Mouse (Mus musculus) embryonic facial prominence, embryonic 15.5 days (tissue): ENCODE measurements around the gene Capzb. TPM values are rescaled to one million over a fixed set of nuclear protein-coding genes. Genes with fewer than 3 reads are reported as not detected.
A peak's percentile ranks its signal among the peaks of the same experiment; 100 is the strongest.

Experiments used
- ATAC-seq: fragments of 200-750 bp; cut with Nextera tagmentation; 2 replicates; pipeline ENCODE4 v1.8.0; 2017; ENCODE audit warnings: low read depth, moderate TSS enrichment; ENCODE audit not compliant: insufficient number of reproducible peaks, low FRiP score, low TSS enrichment
- H3K27ac ChIP-seq: fragments of 300-500 bp; sonication (generic); replicated peaks from 2 replicates; pipeline ENCODE4 v1.5.1; 2015; ENCODE audit warnings: mild to moderate bottlenecking, inconsistent platforms
- H3K27me3 ChIP-seq: fragments of 300-500 bp; sonication (generic); 2 replicates; pipeline ENCODE4 v1.6.1; 2015; ENCODE audit warnings: inconsistent platforms
- H3K36me3 ChIP-seq: fragments of 300-500 bp; sonication (generic); 2 replicates; pipeline ENCODE4 v1.6.1; 2015; ENCODE audit warnings: mild to moderate bottlenecking, inconsistent platforms
- H3K4me1 ChIP-seq: fragments of 300-500 bp; sonication (generic); 2 replicates; pipeline ENCODE4 v1.6.1; 2015; ENCODE audit warnings: inconsistent platforms
- H3K4me2 ChIP-seq: fragments of 300-500 bp; sonication (generic); replicated peaks from 2 replicates; pipeline ENCODE4 v1.6.1; 2015; ENCODE audit warnings: mild to moderate bottlenecking, inconsistent platforms
- H3K4me3 ChIP-seq: fragments of 300-500 bp; sonication (generic); replicated peaks from 2 replicates; pipeline ENCODE4 v1.5.1; 2015; ENCODE audit warnings: mild to moderate bottlenecking, inconsistent platforms
- H3K9ac ChIP-seq: fragments of 300-500 bp; sonication (generic); 2 replicates; pipeline ENCODE4 v1.6.1; 2015; ENCODE audit warnings: inconsistent platforms
- H3K9me3 ChIP-seq: fragments of 300-500 bp; sonication (generic); replicated peaks from 2 replicates; pipeline ENCODE4 v1.6.1; 2016; ENCODE audit warnings: inconsistent platforms
- WGBS: fragments of 180-500 bp; shearing (Covaris S2); methylation state at CpG from one replicate; pipeline ENCODE4 v1.1.7; 2015; 5-methylcytosine and 5-hydroxymethylcytosine counted together
- polyA plus RNA-seq: library from polyadenylated mRNA; unstranded; fragments of >200 nt; fragmentation: Nextera tagmentation; extraction: Ambion mirVana; gene quantifications from 2 replicates; pipeline ENCODE4 v1.2.1, GENCODE M21; 2015

The Capzb gene
- polyA plus RNA-seq, 1 experiment from 2014 or later, result 397 TPM

GRCm38 (mm10) chr4:139198004-139198689, 5.4 kb downstream of the Capzb start:
- no peak for ATAC-seq
- 58% methylated on average over 9 of the region's 9 CpGs for WGBS
- peaks cover 58% of the 10 kb centered on the region for H3K4me1 ChIP-seq

GRCm38 (mm10) chr4:139199126-139199525, 6.4 kb downstream of the Capzb start:
- peaks cover 60% of the 10 kb centered on the region for H3K4me1 ChIP-seq
- H3K27ac ChIP-seq, result no peak overlapping the region
- no peak overlapping the region for H3K9ac ChIP-seq
- WGBS, result 85% methylated on average over 9 of the region's 9 CpGs
- no peak for ATAC-seq
- H3K27me3 ChIP-seq, result no peaks in the 10 kb centered on the region
- H3K36me3 ChIP-seq, result peaks cover 8% of the 10 kb centered on the region
- no peak overlapping the region for H3K4me3 ChIP-seq
- H3K4me2 ChIP-seq, result no peak overlapping the region
- H3K9me3 ChIP-seq, result no peaks in the 10 kb centered on the region

More at GRCm38 (mm10) chr4:139198004-139198689, 5.4 kb downstream of the Capzb start:
- Histone ChIP-seq H3K36me3 (peaks cover 8% of the 10 kb centered on the region), H3K4me2 (no peak overlapping the region), H3K4me3 (no peak overlapping the region), H3K9me3 (no peaks in the 10 kb centered on the region), H3K9ac (no peak overlapping the region), H3K27me3 (no peaks in the 10 kb centered on the region), H3K27ac (no peak overlapping the region)

GRCm38 (mm10) chr4:139199703-139200340, 7.1 kb downstream of the Capzb start:
- Histone ChIP-seq H3K4me3 (no peak overlapping the region), H3K36me3 (peaks cover 8% of the 10 kb centered on the region), H3K4me2 (no peak overlapping the region), H3K27me3 (no peaks in the 10 kb centered on the region), H3K4me1 (peaks cover 59% of the 10 kb centered on the region), H3K9ac (no peak overlapping the region), H3K9me3 (no peaks in the 10 kb centered on the region), H3K27ac (no peak overlapping the region)
- no peak for ATAC-seq
- WGBS, result 89% methylated on average over 8 of the region's 8 CpGs

- Histone ChIP-seq H3K4me3 (no peak overlapping the region), H3K36me3 (peaks cover 8% of the 10 kb centered on the region), H3K4me1 (peaks cover 48% of the 10 kb centered on the region), H3K9ac (no peak overlapping the region), H3K27ac (no peak overlapping the region), H3K4me2 (no peak overlapping the region), H3K9me3 (no peaks in the 10 kb centered on the region), H3K27me3 (no peaks in the 10 kb centered on the region)
- ATAC-seq, result no peak
- 83% methylated on average over 3 of the region's 3 CpGs for WGBS
Measured at GRCm38 (mm10) chr4:139200946-139201345, 8.2 kb downstream of the Capzb start.

- WGBS, result 63% methylated on average over 7 of the region's 7 CpGs
- Histone ChIP-seq H3K27me3 (no peaks in the 10 kb centered on the region), H3K9me3 (no peaks in the 10 kb centered on the region), H3K36me3 (peaks cover 8% of the 10 kb centered on the region), H3K4me1 (peaks cover 43% of the 10 kb centered on the region), H3K4me3 (no peak overlapping the region), H3K9ac (no peak overlapping the region), H3K4me2 (no peak overlapping the region), H3K27ac (no peak overlapping the region)
- no peak for ATAC-seq
Measured at GRCm38 (mm10) chr4:139202556-139202955, 9.9 kb downstream of the Capzb start.

DNA sequence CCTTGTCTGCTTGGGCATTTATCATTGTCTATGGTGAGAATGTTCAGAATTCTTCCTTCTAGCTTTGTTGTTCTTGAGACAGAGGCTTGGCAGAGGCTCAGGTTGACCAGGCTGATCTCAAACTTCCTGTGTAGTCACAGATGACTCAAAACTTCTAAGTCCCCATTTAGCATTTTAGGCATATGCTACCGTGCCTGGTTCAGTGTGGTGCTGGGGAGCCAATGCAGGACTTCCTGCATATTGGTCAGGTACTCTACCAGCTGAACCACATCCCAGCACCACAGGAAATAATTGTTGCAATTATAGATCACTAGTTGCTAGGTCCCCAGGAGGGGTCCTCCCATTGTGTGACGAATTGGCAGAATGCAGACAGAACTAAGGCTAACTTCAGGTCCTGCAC, 10.7 kb downstream of the Capzb start:
- H3K27me3 ChIP-seq, result no peaks in the 10 kb centered on the region
- no peak overlapping the region for H3K27ac ChIP-seq
- H3K36me3 ChIP-seq, result peaks cover 8% of the 10 kb centered on the region
- no peak overlapping the region for H3K4me2 ChIP-seq
- no peak overlapping the region for H3K9ac ChIP-seq
- no peaks in the 10 kb centered on the region for H3K9me3 ChIP-seq
- WGBS, result 66% methylated on average over 2 of the region's 2 CpGs
- H3K4me1 ChIP-seq, result peaks cover 43% of the 10 kb centered on the region
- no peak for ATAC-seq
- no peak overlapping the region for H3K4me3 ChIP-seq

DNA sequence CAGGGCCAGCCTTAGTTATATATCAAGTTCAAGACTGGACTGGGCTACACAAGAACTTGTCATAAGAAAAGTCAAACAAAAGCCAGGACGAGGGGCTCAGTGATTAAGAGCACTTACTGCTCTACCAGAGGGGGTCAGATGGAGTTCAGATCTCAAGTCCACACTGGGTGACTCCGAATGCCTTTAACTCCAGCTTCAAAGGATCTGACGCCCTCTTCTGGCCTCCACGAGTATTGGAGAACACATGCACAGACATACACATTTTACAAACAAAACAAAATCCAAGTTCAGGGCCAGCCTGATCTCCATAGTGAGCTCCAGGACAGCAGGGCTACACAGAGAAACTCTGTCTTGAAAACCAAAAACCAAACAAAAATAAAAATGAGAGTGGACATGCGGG, 13.1 kb downstream of the Capzb start:
- no peak for ATAC-seq
- no peak overlapping the region for H3K27ac ChIP-seq
- no peaks in the 10 kb centered on the region for H3K27me3 ChIP-seq
- H3K9ac ChIP-seq, result no peak overlapping the region
- H3K4me1 ChIP-seq, result peaks cover 61% of the 10 kb centered on the region
- H3K4me2 ChIP-seq, result no peak overlapping the region
- H3K4me3 ChIP-seq, result no peak overlapping the region
- no peaks in the 10 kb centered on the region for H3K36me3 ChIP-seq
- H3K9me3 ChIP-seq, result no peaks in the 10 kb centered on the region
- WGBS, result 46% methylated on average over 5 of the region's 5 CpGs

DNA sequence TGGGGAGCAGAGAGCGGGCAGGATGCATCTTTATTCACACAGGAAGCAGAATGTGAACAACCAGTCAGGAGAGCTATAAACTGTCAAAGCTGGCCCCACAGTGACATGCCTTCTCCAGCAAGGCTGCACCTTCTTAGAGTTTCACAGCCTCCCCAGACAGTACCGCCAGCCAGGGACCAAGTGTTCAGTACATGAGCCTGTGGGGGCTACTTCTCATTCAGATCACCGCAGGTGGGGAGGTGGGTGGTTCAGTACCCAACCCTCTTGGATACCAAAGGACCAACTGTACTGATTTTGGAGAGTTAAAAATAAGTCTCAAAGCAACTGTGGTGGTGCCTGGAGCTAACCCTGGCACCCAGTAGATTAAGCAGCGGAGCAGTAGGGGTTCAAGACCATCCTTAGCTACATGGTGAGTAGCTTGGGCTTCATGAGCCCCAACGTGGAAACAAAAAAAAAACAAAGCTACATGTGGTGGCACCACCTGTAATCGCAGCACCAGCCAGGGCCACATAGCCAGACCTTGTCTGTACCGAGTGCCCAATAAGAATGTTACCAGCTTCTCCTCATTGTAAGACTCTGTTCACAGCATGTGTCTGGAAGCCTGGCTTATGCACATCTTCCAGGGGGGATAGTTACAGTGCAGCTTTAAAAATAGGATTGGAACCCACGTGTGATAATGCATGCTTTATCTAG, 13.8 kb downstream of the Capzb start:
- Histone ChIP-seq H3K4me2 (no peak overlapping the region), H3K9ac (no peak overlapping the region), H3K27ac (no peak overlapping the region), H3K36me3 (no peaks in the 10 kb centered on the region), H3K9me3 (no peaks in the 10 kb centered on the region), H3K27me3 (no peaks in the 10 kb centered on the region), H3K4me1 (peaks cover 67% of the 10 kb centered on the region), H3K4me3 (no peak overlapping the region)
- no peak for ATAC-seq
- 80% methylated on average over 8 of the region's 8 CpGs for WGBS

DNA sequence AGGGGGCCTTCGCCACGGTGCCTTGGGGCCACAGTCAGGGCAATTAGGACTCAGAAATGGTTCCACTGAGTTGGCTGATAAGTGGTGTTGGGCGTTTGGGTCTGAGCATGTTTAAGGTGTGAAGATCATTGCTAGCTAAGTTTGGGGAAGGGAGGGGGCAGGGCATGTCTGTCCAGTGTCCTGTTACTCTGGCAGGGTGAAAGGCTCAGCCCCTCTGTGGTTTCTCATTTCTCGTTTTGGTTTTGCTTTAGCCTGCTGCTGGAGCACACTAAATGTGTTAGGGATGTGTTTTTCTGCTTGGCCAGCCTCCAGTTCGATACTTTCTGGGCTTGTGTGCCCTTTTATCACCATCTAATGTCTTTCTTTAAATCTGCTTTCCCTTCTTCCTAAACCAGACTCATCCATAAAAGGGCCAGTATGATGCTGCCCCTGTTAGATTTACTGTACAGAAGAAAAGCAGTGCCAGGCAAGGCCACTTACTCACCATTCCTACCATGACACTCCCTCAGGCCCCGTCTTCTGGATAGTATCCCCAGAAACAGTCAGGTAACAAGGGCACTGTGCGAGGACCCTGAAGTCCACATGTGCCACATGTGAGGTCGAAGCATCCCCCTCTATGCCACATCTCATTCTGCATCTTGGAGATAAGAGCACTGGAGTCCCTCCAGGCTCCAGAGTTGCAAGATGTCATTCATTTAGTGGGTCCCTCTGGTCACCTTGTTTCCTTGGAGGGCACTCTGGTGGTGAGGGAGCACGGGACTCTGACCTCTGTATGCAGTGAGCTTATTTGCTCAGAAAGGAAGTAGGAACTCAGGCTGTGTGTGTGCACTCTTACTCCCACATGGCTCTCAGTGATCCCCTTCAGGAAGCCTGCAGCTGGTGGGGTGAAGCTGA, 15.8 kb downstream of the Capzb start:
- H3K4me3 ChIP-seq, result no peak overlapping the region

DNA sequence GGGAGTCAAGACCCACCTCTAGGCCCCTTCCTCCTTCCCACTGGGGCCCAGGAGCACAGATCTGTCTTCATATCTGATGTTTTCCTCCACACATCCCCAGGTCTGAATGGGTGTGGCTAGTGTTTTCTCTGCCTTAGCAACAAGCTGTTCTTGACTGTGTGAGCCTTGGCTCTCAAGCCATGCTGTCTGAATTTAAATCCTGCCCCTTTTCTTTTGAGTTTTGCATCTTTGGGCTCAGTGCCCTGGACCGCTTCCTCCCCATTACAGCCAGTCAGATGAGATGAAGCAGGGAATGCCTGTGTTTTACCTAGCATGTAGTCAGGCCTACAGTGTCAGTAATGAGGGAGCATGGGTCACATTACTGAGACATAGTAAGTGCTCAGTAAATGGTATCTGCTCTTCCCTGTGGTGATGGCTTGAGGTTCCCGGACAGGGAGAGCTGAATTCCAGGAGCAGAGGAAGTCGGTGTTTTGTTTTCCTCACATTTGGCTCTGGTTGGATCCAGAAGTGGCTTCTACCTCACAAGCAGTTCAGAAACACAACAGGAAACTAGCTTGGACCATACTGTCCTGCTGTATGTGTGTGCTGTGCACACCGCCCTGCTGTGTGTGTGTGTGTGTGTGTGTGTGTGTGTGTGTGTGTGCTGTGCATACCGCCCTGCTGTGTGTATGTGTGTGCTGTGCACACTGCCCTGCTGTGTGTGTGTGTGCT, 16.6 kb downstream of the Capzb start:
- Histone ChIP-seq H3K27ac (peak overlapping the region; percentile 70), H3K4me2 (no peak overlapping the region), H3K4me3 (no peak overlapping the region), H3K36me3 (no peaks in the 10 kb centered on the region), H3K9me3 (no peaks in the 10 kb centered on the region), H3K27me3 (no peaks in the 10 kb centered on the region), H3K9ac (no peak overlapping the region), H3K4me1 (peaks cover 77% of the 10 kb centered on the region)
- ATAC-seq, result no peak; the same call in 1 of the 2 replicates
- 63% methylated on average over 5 of the region's 5 CpGs for WGBS

More for the DNA sequence above, 15.8 kb downstream of the Capzb start:
- Histone ChIP-seq H3K27me3 (no peaks in the 10 kb centered on the region), H3K9ac (no peak overlapping the region), H3K27ac (peak overlapping the region; percentile 70), H3K36me3 (no peaks in the 10 kb centered on the region), H3K4me2 (no peak overlapping the region), H3K9me3 (no peaks in the 10 kb centered on the region), H3K4me1 (peaks cover 77% of the 10 kb centered on the region)
- 45% methylated on average over 9 of the region's 9 CpGs for WGBS
- ATAC-seq, result no peak
